Mouse (Mus musculus): ENCODE measurements around the gene Smyd4.

Gene Smyd4

DNA sequence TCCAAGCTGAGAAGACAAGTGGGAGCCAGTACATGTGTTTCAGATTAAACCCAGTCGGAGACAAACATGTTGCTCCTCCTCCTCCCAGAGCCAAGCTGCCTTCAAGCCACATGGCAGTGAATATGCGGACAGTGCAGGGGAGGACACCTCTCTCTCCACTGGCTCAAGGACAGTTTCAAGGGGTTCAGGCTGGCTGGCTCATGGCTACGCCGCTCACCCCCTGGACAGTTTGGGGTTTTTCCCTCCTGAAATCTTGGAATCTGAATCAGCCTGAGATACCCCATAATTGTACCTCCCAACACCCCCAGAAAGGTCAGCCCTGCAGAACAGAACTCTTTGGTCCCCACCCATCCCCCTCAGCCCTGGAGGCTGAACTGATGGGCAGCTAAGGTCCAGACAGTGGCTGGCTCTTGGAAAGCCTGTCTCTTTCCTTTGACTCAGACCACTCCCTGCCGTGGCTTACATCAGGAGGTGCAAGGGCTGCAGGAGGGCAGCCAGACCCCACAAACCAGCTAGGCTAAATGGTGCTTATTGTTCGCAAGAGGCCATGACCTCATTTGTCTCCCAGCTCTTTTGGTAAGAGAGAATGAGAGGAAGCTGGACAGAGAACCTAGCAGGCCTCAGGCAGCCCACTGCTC lies 73.3 kb downstream of the Smyd4 start:
- DNase-seq = peak; percentile 56

DNA sequence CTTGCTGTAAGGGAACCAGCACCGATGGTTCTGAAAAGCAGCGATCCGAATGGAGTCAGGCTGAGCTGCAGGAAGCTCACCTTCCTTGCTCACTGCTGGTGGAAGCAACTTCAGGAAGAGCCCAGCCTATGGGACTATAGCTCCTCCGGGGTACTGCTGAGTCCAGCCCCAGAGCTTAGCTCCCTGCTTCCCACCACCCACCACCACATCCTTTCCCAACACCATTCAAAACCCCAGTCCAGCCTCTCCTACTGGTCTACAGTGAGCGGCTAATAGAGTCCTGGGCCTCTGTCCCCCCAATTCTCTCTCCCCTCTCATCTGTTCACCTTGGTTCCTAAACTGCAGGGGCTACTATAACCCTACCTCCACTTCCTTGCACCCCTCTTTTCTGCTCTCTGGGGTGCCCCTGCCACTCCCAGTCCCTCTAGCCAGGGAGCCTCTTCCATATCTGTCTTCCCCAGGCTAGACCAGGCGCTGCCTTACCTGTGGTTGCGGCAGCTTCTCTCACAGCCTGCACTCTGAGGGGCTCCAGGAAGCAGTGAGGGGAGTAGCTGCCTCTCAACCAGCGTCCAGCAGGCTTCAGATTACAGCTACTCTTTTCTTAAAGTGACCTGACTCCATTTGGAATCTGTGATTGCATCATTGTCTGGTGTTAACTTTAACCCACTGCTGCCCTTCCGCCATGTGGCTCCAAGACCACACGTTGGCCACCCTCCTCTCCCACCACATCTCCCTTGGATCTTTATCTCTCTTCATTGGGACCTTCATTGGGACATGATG lies 74.0 kb downstream of the Smyd4 start, which contains the start of gene Serpinf1:
Gene Serpinf1, minus strand, starts transcription at position 689 of the 780 bp plus-strand sequence.
- DNase-seq = no peak

DNA sequence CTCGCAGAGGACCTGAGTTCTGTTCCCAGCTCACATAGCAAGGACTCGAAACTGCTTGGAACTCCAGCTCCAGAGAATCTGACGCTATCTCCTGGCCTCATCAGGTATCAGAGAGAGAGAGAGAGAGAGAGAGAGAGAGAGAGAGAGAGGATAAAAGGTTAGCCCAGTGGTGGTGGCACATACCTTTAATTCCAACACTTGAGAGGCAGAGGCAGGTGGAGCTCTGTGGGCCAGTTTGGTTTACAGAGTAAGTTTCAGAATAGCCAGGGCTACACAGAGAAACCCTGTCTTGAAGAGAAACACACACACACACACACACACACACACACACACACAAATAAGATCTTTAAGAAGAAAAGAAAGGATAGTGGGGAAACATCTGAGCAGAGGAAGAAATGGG lies 74.9 kb downstream of the Smyd4 start:
- DNase-seq = no peak

DNA sequence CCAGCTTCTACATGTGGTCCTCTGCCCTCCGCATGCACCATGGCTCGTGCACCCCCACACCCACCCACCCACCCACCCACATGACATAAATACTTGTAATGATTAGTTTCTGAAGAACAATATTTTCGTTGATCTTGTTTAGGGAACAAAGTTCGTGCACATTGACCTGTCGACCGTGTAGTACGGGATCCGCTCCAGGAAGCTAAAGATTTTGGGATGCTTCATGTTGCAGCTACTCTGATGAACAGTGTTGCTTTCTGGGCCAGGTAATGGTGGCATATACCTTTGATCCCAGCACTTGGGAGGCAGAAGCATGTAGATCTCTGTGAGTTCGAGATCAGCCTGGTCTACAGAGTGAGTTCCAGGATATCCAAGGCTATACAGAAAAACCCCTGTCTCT lies 75.8 kb downstream of the Smyd4 start:
- DNase-seq = no peak

DNA sequence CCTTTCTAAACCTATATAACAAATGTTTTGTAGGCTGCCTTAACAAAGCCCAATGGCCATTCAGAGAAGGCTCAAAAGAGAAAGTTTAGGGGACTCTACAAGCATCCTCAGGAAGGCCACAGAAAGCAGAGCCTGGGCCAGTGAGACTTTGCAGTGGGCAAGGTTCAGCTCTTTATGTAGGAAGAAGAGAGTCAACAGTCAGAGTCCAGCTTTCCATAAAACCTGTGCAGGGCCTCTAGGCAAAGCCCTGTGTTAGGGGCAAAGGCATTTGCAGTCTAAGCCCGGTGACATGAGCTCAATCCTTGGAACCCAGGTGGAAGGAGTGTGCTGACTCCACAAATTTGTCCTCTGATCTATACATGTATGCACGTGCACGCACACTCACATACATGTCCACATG lies 76.2 kb downstream of the Smyd4 start:
- no peak for DNase-seq

DNA sequence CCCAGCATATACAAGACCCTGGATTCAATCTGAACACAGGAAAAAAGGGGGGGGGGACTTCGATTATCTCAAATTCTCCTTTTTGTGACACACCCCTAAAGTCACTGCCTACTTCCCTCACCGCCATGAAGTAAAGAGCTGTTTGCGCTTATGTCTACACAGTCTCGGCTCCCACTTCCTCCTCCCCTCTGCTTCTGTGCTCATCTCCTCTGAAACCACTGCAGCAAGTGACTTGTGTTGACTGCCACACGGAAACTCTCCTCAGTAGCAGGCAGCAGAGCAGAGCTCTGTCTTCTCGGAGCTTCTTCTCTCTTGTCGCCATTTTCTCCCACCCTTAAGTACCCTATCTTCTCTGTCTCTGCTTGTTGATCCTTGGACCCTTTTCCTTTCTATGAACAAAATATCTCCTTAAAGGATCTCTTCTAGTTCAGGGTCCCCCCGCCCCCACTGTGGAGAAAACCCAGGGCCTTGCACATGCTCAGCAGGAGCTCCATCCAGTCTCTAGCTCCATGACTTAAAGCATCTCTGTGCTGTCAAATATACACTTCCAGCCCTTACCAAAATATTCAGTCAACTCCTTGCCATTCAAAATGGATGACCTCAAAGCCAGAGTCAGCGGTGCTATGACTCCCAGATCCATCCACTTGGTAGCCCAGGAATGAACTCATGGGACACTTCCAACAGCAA lies 80.9 kb downstream of the Smyd4 start:
- no peak for DNase-seq

DNA sequence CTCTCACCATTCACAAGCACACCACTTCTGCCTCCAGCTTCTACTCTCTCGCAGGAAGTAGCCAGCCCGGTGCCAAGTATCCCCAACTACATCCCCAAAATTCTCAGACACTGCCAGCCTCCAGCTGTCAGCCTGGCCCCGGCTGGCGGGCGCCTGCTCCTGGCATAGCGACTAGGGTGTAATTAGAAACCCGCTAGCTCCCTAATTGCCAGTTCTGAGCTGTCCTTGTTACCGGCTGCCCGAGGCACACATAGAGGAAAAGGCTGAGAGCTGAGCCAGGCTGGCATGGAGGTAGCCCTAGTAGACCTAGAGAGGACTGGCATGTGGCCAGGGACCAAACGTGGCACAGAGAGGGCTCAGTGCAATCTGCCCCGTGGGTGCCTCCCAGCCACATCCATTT lies 83.1 kb downstream of the Smyd4 start:
- DNase-seq = peak; percentile 72

DNA sequence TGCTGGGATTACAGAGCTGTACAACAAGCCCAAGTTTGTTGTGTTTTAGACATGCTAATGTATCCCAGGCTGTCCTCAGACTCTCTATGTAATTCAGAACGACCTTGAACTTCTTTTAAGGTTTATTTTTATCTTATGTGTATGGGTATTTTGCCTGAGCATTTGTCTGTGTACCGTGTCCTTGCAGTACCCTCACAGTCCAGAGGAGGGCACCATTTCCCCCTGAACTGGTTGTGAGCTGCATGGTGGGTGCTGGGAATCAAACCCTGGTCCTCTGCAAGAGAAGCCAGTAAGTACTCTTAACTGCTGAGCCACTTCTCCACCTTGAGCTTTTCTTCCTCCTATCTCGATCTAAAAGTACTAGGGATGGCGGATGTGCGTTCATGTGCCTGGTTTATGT lies 85.9 kb downstream of the Smyd4 start:
- no peak for DNase-seq

DNA sequence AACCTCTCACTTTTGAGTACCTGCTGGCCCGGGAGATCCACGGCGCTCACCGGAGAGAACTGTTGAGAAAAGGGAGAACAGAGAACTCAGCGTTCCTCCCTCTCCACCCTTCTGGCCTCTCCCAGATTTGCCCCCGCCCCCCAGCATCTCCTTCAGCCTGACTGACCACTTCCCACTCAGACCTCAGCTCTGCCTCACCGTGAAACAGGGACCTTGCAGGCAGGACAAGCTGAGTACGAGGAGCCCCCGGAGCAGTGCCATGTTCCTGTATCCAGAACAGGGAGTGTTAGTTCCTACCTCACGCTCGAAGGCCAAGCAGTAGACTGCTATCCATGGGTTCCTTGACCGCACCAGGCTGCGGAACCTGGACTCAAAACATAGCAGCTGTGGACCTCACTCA lies 90.0 kb downstream of the Smyd4 start:
- no peak for DNase-seq

DNA sequence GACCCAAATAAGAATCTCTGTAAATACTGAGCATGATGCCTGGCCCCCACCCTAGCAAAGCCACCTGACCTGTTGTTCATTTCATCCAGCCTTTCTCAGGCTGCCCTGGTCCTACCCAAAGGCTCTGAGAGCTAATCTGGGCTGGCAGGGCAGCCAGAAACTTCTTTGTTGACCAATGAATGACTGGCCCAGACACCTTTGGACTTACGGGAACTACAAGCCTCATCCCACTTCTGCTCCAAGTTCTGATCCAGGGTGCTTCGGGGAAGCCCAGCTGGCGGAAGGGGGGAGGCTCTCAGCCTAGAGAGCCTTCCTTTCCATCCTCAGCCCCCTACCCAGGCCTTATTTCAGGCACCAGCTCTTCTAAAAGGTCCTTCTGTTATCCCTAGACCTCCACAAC lies 90.6 kb downstream of the Smyd4 start:
- DNase-seq = no peak

DNA sequence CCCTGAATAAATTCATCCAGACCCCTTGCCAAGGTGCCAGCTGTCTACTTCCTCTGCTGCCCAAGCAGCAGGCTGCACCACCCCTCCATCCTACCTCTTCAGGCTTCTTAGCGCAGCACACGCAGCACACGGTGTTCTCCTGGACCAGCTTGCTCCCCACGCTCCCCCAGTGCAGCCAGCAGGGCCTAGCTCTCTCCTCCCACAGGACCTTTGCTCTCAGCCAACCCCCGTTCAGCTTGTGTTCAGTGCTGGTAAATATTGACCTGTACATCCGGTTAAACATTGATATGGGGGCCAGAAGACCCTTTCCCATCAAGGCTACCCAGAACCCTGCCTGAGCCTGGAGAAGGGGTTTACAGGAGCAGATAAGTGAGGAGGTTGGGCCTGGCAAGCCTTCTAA lies 91.1 kb downstream of the Smyd4 start, which contains the start of gene Serpinf2:
Gene Serpinf2, minus strand, starts transcription at position 229 of the 400 bp plus-strand sequence.
- DNase-seq = no peak

DNA sequence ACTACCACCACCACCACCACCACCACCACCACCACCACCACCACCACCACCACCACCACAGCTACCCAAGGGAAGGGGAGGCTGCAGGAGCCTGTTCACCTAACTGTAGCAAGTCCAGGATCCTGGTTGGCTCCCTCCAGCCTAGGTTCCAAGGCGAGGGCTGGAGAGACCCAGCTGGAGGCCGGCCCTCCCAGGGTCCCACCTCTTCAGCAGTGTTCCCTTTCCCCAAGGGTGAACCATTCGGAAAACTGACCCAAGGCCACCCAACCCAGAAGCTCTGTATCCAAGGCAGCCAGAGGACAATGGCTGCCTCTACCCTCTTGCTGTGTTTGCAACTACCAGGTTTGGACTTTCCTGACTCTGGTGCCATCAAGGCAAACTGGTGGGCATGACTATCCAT lies 91.7 kb downstream of the Smyd4 start:
- DNase-seq = no peak

DNA sequence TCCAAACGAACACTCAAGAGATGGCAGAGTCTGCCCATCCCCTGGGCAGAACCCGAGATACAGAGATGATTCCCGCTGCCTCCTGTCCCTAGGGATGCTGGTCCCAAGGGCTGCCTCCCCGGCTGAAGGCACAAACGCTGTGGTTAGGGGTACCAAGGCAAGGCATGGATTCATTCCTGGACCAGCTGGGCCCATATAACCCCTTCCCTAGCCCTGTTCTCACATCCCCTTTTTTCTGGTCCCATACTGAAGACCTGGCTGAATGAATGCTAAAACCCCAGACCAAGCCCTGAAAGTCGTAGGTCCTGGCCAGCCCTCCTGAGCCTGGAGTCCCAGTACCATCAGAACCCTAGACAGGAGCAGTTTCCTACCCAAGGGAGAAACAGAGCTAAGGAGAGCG lies 92.8 kb downstream of the Smyd4 start:
- DNase-seq = no peak

DNA sequence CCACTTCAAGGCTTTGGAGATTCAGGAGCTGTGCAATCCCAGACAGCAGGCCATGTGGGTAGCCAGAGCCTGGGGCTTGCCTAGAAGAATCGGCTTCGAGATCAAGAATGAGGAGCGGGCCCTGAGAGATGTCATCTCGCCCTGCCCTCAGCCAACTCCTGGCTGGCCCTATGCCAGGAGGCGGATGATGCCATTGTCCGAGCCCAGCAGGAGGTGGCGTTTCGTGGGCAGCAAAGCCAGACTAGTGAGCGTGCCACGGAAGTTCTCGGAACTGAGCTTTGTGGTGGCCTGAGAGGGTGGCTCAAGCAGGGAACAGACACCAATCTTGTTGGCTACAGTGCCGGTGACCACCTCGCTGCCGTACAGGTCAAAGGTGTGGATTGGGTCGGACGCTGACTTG lies 93.4 kb downstream of the Smyd4 start:
- DNase-seq = peak; percentile 69

DNA sequence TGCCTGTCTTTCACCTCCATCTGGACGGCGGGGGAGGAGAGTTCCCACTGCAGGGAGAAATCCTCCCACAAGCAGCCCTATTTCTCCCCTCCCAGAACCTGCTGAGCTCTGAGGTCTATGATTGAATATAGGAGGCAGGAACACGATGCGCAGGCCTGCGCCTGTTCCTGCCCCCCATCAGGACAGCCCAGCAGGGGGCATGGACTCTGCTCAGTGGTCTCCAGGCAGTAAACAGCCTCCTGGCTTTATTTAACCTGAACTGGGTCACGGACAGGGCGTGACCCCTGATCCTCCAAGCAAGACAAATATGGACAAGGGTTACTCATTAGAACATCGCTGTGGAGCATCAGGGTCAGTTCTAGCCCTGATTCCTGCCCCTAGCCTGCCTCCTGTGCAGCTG lies 95.5 kb downstream of the Smyd4 start:
- peak; percentile 35 for DNase-seq

DNA sequence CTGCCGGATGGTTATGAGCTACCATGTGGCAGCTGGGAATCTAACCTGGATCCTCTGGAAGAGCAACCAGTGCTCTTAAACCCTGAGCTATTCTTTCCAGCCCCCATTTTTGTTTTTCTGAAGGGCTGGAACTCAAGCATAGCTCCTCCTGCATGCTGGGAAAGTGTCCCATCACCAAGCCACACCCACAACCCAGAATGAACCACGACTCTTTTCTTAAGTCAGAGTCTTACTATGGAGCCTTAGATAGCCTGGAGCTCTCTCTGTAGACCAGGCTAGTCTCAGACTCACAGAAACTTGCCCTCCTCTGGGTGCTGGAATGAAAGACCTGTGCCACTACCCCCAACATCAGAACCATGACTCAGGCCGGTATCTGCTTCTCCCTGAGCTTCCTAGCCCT lies 100.3 kb downstream of the Smyd4 start:
- no peak for DNase-seq

DNA sequence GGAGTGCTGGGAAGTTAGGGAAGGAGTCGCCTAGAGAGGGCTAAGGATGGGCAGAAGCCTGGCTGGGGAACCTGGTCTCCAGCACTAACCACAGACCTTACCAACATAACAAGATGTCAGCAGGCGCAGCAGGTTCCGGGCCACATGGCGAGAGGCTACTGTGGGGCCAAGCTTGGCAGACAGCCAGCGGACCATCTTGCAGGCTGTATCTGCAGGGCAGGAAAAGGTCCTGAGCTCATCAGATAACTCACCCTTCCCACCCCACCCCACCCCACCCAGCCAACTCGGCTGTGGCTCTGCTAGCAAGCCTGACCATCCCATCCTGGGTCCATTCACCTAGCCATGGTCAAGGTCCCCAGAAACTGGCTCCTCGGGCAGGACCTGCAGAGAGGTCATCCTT lies 101.5 kb downstream of the Smyd4 start:
- DNase-seq = no peak

DNA sequence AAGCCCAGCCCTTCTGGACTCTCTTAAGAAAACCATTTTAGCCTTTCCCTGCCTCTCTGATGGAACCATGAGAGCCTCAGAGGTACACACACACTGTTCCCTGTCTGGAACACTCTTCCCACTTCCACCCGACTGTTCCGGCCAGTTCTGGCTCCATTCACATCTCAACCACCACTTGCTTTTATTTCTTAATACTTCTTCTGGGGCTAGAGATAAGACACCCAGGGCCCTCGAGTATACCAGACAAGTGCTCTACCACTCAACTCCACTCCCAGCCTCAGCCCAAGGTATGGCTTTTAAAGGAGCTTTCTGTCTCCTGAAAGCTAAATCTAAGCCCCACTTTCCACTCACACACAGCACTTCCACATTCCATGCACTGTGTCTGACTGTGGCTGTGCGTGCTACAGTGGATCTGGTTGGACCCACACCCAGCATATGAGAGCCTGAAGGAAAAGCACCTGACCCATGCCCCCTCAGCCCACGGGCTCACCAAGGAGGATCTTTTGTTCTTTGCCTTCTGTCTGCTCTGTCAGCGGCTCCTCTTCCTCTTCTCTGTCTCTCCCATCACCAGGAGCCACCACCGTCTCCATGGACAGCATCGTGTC lies 102.2 kb downstream of the Smyd4 start:
- DNase-seq = no peak

DNA sequence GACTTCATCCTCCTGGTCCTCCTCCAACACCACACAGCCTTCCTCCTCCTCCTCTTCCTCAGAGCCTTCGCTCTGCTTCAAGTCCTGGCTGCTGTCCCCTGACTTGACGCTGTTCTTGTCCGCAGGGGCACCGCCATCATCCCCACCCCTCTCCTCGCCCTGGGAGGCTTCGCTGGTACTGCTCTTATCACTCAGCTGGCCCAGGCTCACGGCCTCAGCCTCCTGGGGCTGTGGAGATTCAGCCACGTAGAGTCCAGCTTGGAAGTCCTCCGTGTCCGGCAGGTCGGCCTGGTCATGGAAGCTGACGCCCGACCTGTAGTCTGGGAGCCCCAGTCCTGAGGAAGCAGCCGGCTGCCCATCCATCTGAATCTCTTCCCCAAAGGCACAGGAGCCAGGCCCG lies 102.7 kb downstream of the Smyd4 start:
- DNase-seq = no peak

DNA sequence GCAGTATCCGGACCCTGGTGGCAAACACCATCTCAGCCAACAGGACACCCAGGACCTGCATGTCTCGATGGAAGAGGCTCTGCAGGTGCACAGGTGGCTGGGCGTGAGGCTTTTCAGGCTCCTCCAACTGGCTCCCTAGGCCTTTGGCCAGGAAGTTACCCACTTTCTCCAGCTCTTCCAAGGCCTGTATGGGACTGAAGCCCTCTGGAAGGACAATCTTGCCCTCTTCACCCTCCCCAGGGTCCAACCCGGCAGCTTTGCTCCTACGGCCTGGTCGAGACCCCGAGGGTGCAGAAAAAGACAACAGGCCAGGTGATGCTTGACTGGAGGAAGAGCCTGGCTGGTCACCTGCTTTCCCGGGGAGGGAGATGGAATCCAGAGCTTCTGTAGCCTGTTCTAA lies 103.8 kb downstream of the Smyd4 start:
- DNase-seq = no peak

DNA sequence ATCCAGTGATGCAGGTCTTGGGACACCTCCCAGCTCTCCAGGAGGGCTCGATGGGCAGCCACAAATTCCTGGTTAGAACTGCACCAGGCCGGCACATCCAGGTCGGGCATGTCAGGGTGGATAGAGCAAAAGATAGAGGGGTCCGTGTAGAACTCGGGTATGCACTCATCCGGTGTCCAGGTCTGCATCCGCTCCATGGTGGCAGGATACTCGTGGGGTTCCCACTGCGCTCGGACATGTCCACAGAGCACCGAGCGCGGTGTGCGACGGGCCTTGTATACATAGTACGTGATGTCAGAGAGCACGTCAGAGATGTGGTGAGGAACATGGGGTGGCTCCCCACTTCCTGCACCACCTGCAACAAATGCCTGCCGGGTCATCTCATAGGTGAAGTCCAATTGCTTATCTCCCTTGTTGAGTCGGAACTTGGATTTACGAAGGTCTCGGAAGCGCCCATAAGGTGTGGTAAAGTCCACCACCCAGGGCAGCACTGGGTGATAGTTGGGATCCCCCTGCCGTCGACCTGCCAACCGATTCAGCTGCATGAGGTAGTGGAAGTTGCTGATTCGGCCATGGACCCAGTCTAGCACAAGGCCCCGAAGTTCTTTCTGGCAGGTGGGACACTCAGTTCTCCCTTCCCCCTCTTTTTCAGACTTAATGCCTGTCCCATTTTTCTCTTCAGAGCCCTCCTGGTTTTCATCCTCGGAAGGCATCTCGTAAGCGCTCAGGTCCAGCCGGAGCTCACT lies 104.8 kb downstream of the Smyd4 start:
- no peak for DNase-seq

DNA sequence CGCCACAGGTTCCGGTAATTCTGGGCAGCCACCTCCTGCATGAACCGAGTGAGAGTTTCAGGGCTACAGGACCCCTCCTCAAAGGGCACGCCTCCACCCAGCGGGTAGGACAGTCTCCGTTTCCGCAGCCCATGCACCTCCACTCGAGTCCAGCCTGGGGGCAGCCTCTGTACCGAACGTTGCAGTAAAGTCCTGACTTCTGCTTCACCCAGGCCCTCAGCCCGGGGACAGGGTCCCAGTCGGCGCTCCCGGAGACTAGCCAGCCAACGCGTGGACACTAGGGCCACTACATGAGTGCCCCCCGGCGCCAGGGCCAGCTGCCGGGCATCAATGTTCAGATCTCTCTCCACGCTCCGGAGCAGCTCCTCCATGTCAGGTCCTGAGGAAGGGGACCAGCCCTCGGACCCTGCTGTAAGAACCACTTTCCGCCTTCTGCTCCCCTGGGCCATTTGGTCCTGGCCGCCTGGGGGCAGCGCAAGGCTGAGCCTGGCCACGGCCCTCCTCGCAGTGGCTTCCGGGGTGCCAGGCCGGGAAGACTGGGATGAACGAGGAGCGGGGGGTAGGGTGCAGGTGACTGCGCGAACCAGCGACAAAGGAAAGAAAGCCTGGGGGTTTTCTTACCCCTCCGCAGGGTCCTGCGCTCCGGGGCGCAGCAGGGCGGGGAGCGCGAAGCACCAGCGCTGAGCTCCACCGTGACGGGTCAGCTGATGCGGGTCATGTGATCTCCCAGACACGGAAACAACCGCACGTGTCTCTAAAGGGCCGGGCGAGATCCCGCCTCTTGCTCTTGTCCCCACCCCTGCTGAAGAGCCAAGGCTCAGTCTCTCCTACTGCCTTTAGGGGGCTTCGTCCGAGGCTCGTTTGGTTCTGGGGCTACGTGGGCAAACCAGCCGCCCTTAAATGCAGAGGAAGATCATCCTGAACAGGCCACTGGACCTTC lies 106.0 kb downstream of the Smyd4 start, which contains the start of gene Wdr81:
Gene Wdr81, minus strand, starts transcription at position 727 of the 940 bp plus-strand sequence.
- DNase-seq = peak; percentile 94

Measured in retina, postnatal 1 day (tissue).